Mouse (Mus musculus): ENCODE measurements around the gene Troap.

DNA sequence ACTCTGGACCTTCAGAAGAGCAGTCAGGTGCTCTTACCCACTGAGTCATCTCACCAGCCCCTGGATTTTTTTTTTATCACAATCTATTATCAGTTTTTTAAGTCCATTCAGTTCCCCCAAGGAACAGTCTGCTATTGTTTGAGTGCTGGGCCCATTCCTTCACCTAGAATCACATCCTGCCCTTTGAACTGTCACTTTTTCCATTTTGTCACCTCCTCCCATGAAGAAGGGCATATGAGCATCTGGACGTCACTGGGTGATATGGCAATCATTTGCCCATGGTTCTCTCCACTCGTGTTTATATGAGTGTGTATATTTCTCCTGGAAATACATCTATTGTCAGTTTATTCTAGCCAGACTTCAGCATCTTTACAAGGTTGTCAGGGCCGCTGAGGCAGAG lies 33.5 kb downstream of the Troap start:
- TF ChIP-seq MAX (IDR thresholded peaks at IDR 0.05) = no peak
- no peak for TF ChIP-seq CTCF (IDR thresholded peaks at IDR 0.05; ENCODE audit: control insufficient read depth, insufficient read depth, insufficient read length)
- no peak for TF ChIP-seq CEBPB (IDR thresholded peaks at IDR 0.05; ENCODE audit: low read depth)

Data from C2C12 (cell line).